Mouse (Mus musculus) neural tube, embryonic 13.5 days (tissue): ENCODE data around the gene Gabrd. TPM values are rescaled to one million over a fixed set of nuclear protein-coding genes. Genes with fewer than 3 reads are reported as not detected.
"Not testable (repeated sequence)": the region's sequence is repeated elsewhere in the genome, so short reads cannot be mapped to it uniquely, and the experiment has no call there.

Source experiments
- ATAC-seq: fragments of 200-750 bp; cut with Nextera tagmentation; 2 replicates; pipeline ENCODE4 v1.8.0; 2017; ENCODE audit warnings: low read depth, mild to moderate bottlenecking, moderate TSS enrichment, moderate library complexity
- H3K27ac ChIP-seq: fragments of 300-500 bp; sonication (generic); replicated peaks from 2 replicates; pipeline ENCODE4 v1.5.1; 2015; ENCODE audit warnings: moderate library complexity, mild to moderate bottlenecking, inconsistent platforms
- H3K27me3 ChIP-seq: fragments of 300-500 bp; sonication (generic); 2 replicates; pipeline ENCODE4 v1.6.1; 2015; ENCODE audit warnings: mild to moderate bottlenecking, inconsistent platforms
- H3K36me3 ChIP-seq: fragments of 300-500 bp; sonication (generic); 2 replicates; pipeline ENCODE4 v1.6.1; 2015; ENCODE audit warnings: mild to moderate bottlenecking, inconsistent platforms
- H3K4me1 ChIP-seq: fragments of 300-500 bp; sonication (generic); replicated peaks from 2 replicates; pipeline ENCODE4 v1.6.1; 2015; ENCODE audit warnings: inconsistent platforms
- H3K4me2 ChIP-seq: fragments of 300-500 bp; sonication (generic); 2 replicates; pipeline ENCODE4 v1.6.1; 2015; ENCODE audit warnings: inconsistent platforms, mild to moderate bottlenecking, moderate library complexity
- H3K4me3 ChIP-seq: fragments of 300-500 bp; sonication (generic); 2 replicates; pipeline ENCODE4 v1.5.1; 2015; ENCODE audit warnings: mild to moderate bottlenecking, inconsistent platforms
- H3K9ac ChIP-seq: fragments of 300-500 bp; sonication (generic); 2 replicates; pipeline ENCODE4 v1.6.1; 2015; ENCODE audit warnings: moderate library complexity, mild to moderate bottlenecking, inconsistent platforms
- H3K9me3 ChIP-seq: fragments of 300-500 bp; sonication (generic); 2 replicates; pipeline ENCODE4 v1.6.1; 2016; ENCODE audit warnings: inconsistent platforms
- WGBS: fragments of 180-500 bp; shearing (Covaris S2); methylation state at CpG from one replicate; pipeline ENCODE4 v1.1.7; 2015; 5-methylcytosine and 5-hydroxymethylcytosine counted together
- polyA plus RNA-seq: library from polyadenylated mRNA; unstranded; fragments of >200 nt; fragmentation: Nextera tagmentation; extraction: Ambion mirVana; gene quantifications from 2 replicates; pipeline ENCODE4 v1.2.1, GENCODE M21; 2015

The Gabrd gene
- 0.17 TPM in 1 of 2 replicates, not detected in the other for polyA plus RNA-seq

DNA sequence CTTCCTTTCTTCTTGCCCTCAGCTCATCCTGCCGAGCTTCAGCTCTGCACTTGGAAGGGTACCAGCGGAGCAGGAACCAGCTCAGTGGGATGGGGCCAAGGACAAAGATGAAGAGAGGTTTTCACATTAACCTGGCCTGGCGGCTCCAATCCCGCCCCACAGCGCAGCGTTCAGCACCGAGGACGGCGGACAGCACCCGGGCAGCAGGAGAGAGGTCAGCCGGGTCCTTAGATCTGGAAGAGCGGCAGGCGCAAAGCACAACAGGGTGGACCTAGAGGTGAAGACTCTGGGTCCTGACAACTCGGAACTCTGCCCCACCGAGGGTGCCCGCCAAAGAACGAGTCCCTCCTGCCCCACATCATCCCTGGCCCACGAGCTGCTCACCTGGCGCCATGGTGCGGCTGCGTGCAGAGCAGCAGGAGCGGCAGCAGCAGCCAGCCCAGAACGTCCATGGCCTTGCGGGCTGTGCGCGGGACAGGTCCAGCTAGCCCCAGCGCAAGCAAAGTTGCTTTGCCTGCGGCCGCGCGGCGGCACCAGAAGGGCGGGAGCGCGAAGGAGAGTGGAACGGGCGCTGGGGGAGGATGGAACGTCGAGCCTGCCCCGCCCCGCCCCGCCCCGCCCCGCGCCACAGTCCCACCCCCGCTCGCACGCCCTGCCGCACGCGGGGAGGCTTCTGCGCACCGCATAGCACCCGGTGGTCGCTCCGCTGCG, at the start of gene Gabrd:
TSS of gene Gabrd (minus strand) at position 602 of the 711 bp plus-strand sequence.
- Histone ChIP-seq H3K4me3 (peak within 1 kb of the TSS; percentile 41), H3K27ac (no peak within 1 kb of the TSS), H3K27me3 (peaks cover 71% of the 10 kb centered on the region), H3K4me1 (peaks cover 12% of the 10 kb centered on the region), H3K9me3 (no peaks in the 10 kb centered on the region), H3K9ac (peak within 1 kb of the TSS; percentile 53; the same call in 1 of the 2 replicates), H3K4me2 (peak within 1 kb of the TSS; percentile 70), H3K36me3 (no peaks in the 10 kb centered on the region)
- under 1% methylated on average over 45 of the region's 57 CpGs for WGBS
- ATAC-seq, result no peak; the same call in 1 of the 2 replicates

GRCm38 (mm10) chr4:155442808-155443207, 44.9 kb upstream of the Gabrd start:
- Histone ChIP-seq H3K27ac (no peak overlapping the region), H3K4me1 (no peaks in the 10 kb centered on the region), H3K27me3 (no peaks in the 10 kb centered on the region), H3K4me2 (no peak overlapping the region), H3K9ac (no peak overlapping the region), H3K9me3 (no peaks in the 10 kb centered on the region), H3K36me3 (no peaks in the 10 kb centered on the region), H3K4me3 (no peak overlapping the region)
- 73% methylated on average over 3 of the region's 3 CpGs for WGBS
- ATAC-seq, result no peak

DNA sequence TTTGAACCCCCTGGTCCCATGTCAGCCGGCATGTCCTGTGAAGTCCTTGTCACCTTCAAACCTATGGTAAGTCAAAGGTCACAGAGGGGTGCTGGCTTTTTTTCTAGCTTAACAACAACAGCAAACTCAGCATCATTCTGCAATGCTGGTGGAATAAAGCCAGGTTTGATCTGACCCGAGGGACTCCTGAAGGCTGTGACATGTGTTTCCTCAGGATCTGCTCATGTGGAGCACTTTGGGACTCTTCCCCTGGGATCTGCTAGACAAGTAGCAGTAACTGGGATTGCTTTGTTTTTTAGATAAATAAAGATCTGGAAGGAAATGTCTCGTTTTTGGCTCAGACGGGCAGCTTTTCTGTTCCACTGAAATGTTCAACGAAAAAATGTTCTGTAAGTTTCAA, 36.1 kb upstream of the Gabrd start:
- Histone ChIP-seq H3K27me3 (no peaks in the 10 kb centered on the region), H3K4me3 (no peak overlapping the region), H3K4me2 (no peak overlapping the region), H3K4me1 (no peaks in the 10 kb centered on the region), H3K9ac (no peak overlapping the region), H3K27ac (no peak overlapping the region), H3K36me3 (no peaks in the 10 kb centered on the region), H3K9me3 (no peaks in the 10 kb centered on the region)
- ATAC-seq, result no peak
- 78% methylated on average over 5 of the region's 5 CpGs for WGBS

DNA sequence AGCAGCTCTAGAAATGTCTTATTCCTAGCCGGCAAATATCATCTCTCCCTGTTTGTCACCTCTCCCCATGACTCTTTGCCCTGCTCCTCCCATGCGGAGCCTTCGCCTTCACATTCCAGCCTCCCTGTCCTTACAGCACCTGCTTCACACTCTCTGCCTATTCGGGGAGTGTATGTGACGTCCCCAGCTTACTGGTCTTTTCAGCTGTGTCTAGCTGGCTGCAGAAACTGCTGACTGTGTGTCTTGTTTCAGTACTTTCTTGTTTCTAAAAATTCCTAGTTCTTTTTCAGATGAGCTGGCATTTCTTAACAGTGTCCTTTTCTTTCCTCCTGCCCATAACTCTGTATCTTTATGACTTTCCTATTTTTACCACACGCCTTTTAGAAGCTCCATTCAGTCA, 34.4 kb upstream of the Gabrd start:
- Histone ChIP-seq H3K27ac (no peak overlapping the region), H3K4me3 (no peak overlapping the region), H3K9ac (no peak overlapping the region), H3K4me2 (no peak overlapping the region), H3K9me3 (no peaks in the 10 kb centered on the region), H3K27me3 (no peaks in the 10 kb centered on the region), H3K36me3 (no peaks in the 10 kb centered on the region), H3K4me1 (no peaks in the 10 kb centered on the region)
- WGBS, result 89% methylated on average over 6 of the region's 6 CpGs
- no peak for ATAC-seq

DNA sequence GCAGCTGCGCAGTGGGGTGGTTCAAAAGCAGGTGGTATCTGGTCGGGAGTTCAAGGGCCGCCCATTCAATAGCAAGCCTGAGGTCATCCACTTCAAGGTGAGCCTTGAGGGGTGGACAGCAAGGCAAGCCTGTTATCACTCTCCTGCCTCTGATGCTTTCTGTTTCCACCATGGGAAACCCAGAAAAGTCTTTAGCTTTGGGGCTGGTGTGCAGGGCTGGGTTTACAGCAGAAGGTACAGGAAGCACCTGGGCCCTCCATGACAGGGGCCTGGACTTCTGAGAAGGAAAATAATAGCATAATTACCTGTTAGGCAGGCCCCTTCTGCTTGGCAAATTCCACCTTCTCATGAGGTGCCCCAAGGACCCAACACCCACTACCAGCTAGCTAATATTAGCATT, 31.3 kb upstream of the Gabrd start:
- Histone ChIP-seq H3K9me3 (no peaks in the 10 kb centered on the region), H3K27me3 (no peaks in the 10 kb centered on the region), H3K4me3 (no peak overlapping the region), H3K27ac (no peak overlapping the region), H3K4me2 (no peak overlapping the region), H3K9ac (no peak overlapping the region), H3K36me3 (no peaks in the 10 kb centered on the region), H3K4me1 (no peaks in the 10 kb centered on the region)
- ATAC-seq, result no peak
- 88% methylated on average over 3 of the region's 3 CpGs for WGBS

DNA sequence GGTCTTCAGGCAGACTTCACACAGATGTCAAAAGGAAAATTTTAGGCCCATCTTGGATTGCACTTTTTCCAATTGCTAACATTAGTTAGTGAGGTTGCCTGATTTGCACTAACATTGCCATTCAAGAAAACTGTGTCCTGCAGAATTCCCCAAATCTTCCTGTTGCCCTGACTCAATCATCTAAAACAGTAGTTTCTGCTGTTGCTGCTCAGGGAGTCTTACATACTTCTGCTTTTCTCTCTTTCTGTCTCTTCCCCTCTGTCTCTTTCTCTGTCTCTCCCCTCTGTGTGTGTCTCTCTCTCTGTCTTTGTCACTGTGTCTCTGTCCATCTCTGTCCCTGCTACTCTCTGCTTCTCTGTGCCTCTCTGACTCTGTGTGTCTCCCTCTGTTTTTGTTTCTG, 30.5 kb upstream of the Gabrd start:
- no peak overlapping the region for H3K4me3 ChIP-seq
- no peaks in the 10 kb centered on the region for H3K27me3 ChIP-seq
- no peak for ATAC-seq
- H3K36me3 ChIP-seq, result no peaks in the 10 kb centered on the region
- no peak overlapping the region for H3K9ac ChIP-seq
- H3K27ac ChIP-seq, result no peak overlapping the region
- no peak overlapping the region for H3K4me2 ChIP-seq
- no peaks in the 10 kb centered on the region for H3K4me1 ChIP-seq
- no peaks in the 10 kb centered on the region for H3K9me3 ChIP-seq

- no peaks in the 10 kb centered on the region for H3K36me3 ChIP-seq
- WGBS, result 76% methylated on average over 6 of the region's 6 CpGs
- no peaks in the 10 kb centered on the region for H3K4me1 ChIP-seq
- H3K4me3 ChIP-seq, result no peak overlapping the region
- H3K4me2 ChIP-seq, result no peak overlapping the region
- no peaks in the 10 kb centered on the region for H3K27me3 ChIP-seq
- no peaks in the 10 kb centered on the region for H3K9me3 ChIP-seq
- ATAC-seq, result no peak
- no peak overlapping the region for H3K27ac ChIP-seq
- H3K9ac ChIP-seq, result no peak overlapping the region
These were observed 28.4 kb upstream of the Gabrd start for GRCm38 (mm10) chr4:155426272-155426671.

DNA sequence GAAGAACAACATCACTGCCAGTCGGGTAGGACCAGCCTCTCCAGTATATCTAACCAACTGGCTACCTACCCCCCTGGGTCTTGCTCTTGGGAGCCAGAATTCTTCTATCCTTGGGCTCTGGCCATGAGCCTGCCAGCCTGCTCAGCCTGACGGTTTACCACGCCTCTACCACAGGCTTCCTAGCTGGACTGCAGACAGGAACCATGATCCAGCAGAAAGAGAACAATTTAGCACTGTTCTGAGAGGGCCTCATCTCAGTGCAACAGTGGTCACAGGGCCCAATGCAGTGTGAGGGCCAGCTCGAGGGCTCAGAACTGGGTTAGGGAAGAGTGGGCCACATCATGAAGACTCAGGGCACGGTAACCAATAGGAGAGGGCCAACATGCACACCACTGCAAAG, 26.1 kb upstream of the Gabrd start:
- H3K36me3 ChIP-seq, result no peaks in the 10 kb centered on the region
- no peaks in the 10 kb centered on the region for H3K27me3 ChIP-seq
- H3K9ac ChIP-seq, result no peak overlapping the region
- no peaks in the 10 kb centered on the region for H3K4me1 ChIP-seq
- H3K4me3 ChIP-seq, result no peak overlapping the region
- H3K27ac ChIP-seq, result no peak overlapping the region
- H3K4me2 ChIP-seq, result no peak overlapping the region
- 82% methylated on average over 5 of the region's 5 CpGs for WGBS
- ATAC-seq, result no peak
- H3K9me3 ChIP-seq, result no peaks in the 10 kb centered on the region

GRCm38 (mm10) chr4:155421412-155422370, 23.8 kb upstream of the Gabrd start:
- not testable (repeated sequence) for H3K9ac ChIP-seq, H3K36me3 ChIP-seq, H3K27ac ChIP-seq, ATAC-seq, H3K4me2 ChIP-seq, H3K4me1 ChIP-seq, H3K4me3 ChIP-seq, H3K27me3 ChIP-seq, H3K9me3 ChIP-seq
- WGBS, result 89% methylated on average over 22 of the region's 30 CpGs

GRCm38 (mm10) chr4:155420137-155420536, 22.2 kb upstream of the Gabrd start:
- no peak overlapping the region for H3K4me3 ChIP-seq
- H3K4me2 ChIP-seq, result no peak overlapping the region
- H3K9me3 ChIP-seq, result no peaks in the 10 kb centered on the region
- H3K27ac ChIP-seq, result no peak overlapping the region
- H3K36me3 ChIP-seq, result no peaks in the 10 kb centered on the region
- no peaks in the 10 kb centered on the region for H3K27me3 ChIP-seq
- H3K9ac ChIP-seq, result no peak overlapping the region
- no peaks in the 10 kb centered on the region for H3K4me1 ChIP-seq
- no peak for ATAC-seq
- WGBS, result 84% methylated on average over 3 of the region's 3 CpGs

- Histone ChIP-seq H3K4me1 (0 out of 2 replicates have a peak, but pooled peaks cover 5% of the 10 kb centered on the region), H3K36me3 (no peaks in the 10 kb centered on the region), H3K27me3 (no peaks in the 10 kb centered on the region), H3K9me3 (no peaks in the 10 kb centered on the region), H3K4me2 (no peak overlapping the region), H3K9ac (no peak overlapping the region), H3K4me3 (no peak overlapping the region), H3K27ac (no peak overlapping the region)
- no peak for ATAC-seq
- 85% methylated on average over 9 of the region's 9 CpGs for WGBS
These were observed 16.8 kb upstream of the Gabrd start for GRCm38 (mm10) chr4:155414656-155415235.
